26 mouse cellular contexts compared by ENCODE assay signal in genomic region chr4:150980153-150980552, GRCm38 (mm10). TPM values are rescaled to one million over a fixed set of nuclear protein-coding genes. Genes with fewer than 3 reads are reported as not detected.
DNase-seq lines count a peak whose midpoint lies in the region; ATAC-seq and TF ChIP-seq lines count a peak whose summit lies in the region.
"Had no signal": no experiment of that assay in that cellular context is flagged by ENCODE, and none has a peak within 500 bp of the region (broad histone marks: within the 10 kb centered on the region; RNA-seq: fewer than 3 reads in every experiment).

No protein-coding gene starts in this region.

- no peaks in the 10 kb centered on the region for H3K36me3 ChIP-seq in CH12.LX (replicated peaks in 1 of 2; ENCODE audit: control insufficient read depth in 1 of 2, insufficient read depth in 1 of 2, low read length in 1 of 2)
- H3K36me3 ChIP-seq: G1E had no signal

- H3K9ac ChIP-seq in CH12.LX (ENCODE audit: insufficient read depth, low read depth) = peak overlapping the region; percentile 33; the same call in 1 of the 2 replicates

- DNase-seq in A20 (ENCODE audit: low read depth, low spot score) (peak; percentile 39), CH12.LX (ENCODE audit: extremely low read depth) (peak; percentile 35)
- no peak for DNase-seq in kidney, adult 9 months
- DNase-seq: adrenal gland, adult 2 months; adrenal gland, adult 8-10 months; adrenal gland, postnatal 10 days; adrenal gland, postnatal 14 days; adrenal gland, postnatal 25 days; adrenal gland, postnatal 36 days; B cell, adult 2 months; cerebellum, adult 11 months; cerebellum, adult 11-12 months; cerebellum, adult 18-20 months; cerebellum, adult 2 months; cerebellum, adult 8-10 months had no signal

- H3K4me2 ChIP-seq in CH12.LX (ENCODE audit: insufficient read depth, low read depth, poor library complexity, severe bottlenecking) = peak overlapping the region; percentile 80

- peaks cover 8 to 19% of the 10 kb centered on the region in 2 experiments for H3K4me1 ChIP-seq in CH12.LX (ENCODE audit: control insufficient read depth in 1 of 2, insufficient read depth in 2 of 2)

- TF ChIP-seq CTCF in CH12.LX (conservative IDR thresholded peaks at IDR 0.05 in 1 of 2, IDR thresholded peaks at IDR 0.05 in 1 of 2; ENCODE audit: low read depth in 2 of 2, low read length in 2 of 2) = no peak

- peak overlapping the region; percentile 81 for H3K27ac ChIP-seq in CH12.LX (ENCODE audit: insufficient read depth, low read depth)

- in situ Hi-C loops in CH12.LX (cut with MboI; ENCODE audit: low pct_ligation_motif_present, low pct_unique_long_range_greater_than_20kb, low sequenced_read_pairs) = no loop called here

- no peaks in the 10 kb centered on the region for H3K9me3 ChIP-seq in CH12.LX (replicated peaks; ENCODE audit: low read length)
- H3K9me3 ChIP-seq: G1E had no signal

- H3K27me3 ChIP-seq in CH12.LX (replicated peaks) = no peaks in the 10 kb centered on the region
- H3K27me3 ChIP-seq: Patski had no signal

- peak; percentile 84 for TF ChIP-seq EP300 in CH12.LX (IDR thresholded peaks at IDR 0.05; ENCODE audit: low read length)

- TF ChIP-seq RAD21 in CH12.LX (IDR thresholded peaks at IDR 0.05; ENCODE audit: low read depth, low read length) = no peak

- dilution Hi-C loops in CH12.LX (cut with MboI; ENCODE audit: extremely low pct_ligation_motif_present, extremely low pct_unique_long_range_greater_than_20kb, low sequenced_read_pairs) = no loop called here

- no peak overlapping the region for H3K4me3 ChIP-seq in CH12.LX (replicated peaks in 1 of 3; ENCODE audit: low read depth in 2 of 3, low read length in 2 of 3, poor library complexity in 1 of 3)

- no peak for TF ChIP-seq POLR2A in CH12.LX (IDR thresholded peaks at IDR 0.05; ENCODE audit: low read depth, low read length)

- no peak for ATAC-seq in megakaryocyte progenitor cell, adult 5-6 weeks (replicated peaks; ENCODE audit: poor library complexity)
- ATAC-seq: activated CD4-positive, CD25-positive, alpha-beta regulatory T cell, adult 4 months; CD4-positive, CD25-positive, alpha-beta regulatory T cell, adult 4 months; Patski had no signal

- H3K79me2 ChIP-seq in CH12.LX (replicated peaks; ENCODE audit: control insufficient read depth, extremely low read depth, insufficient read depth, poor library complexity, severe bottlenecking) = no peaks in the 10 kb centered on the region

TF ChIP-seq in CH12.LX, 34 proteins besides CTCF, POLR2A, EP300 and RAD21:
- TF ChIP-seq PAX5 (IDR thresholded peaks at IDR 0.05; ENCODE audit: low read length) (no peak), TCF12 (IDR thresholded peaks at IDR 0.05; ENCODE audit: low read depth, low read length) (0 out of 2 replicates have a peak, but pooled peaks have one; percentile 47), MEF2A (IDR thresholded peaks at IDR 0.05; ENCODE audit: borderline replicate concordance, low read depth, low read length) (0 out of 2 replicates have a peak, but pooled peaks have one; percentile 37), IRF4 (IDR thresholded peaks at IDR 0.05; ENCODE audit: low read depth, low read length) (peak; percentile 83)

RNA-seq across cellular contexts. Expression of gene Uts2, which starts 16.7 kb away (rescaled TPM):
- not detected in 2 replicates for total RNA-seq in CH12.LX (2012; rRNA removed)
- total RNA-seq in CH12.LX (2014; rRNA removed) = not detected in 2 replicates
- polyA plus RNA-seq in CH12.LX (2012; ENCODE audit: insufficient read length, low read depth) = not detected in 2 replicates
- not detected in 2 replicates for total RNA-seq in megakaryocyte progenitor cell, adult 5-6 weeks (2015)
- not detected in 2 replicates for total RNA-seq in megakaryocyte progenitor cell, adult 5-6 weeks (2017)
- total RNA-seq: adrenal gland, adult 18-20 months; adrenal gland, adult 2 months; adrenal gland, adult 8-10 months; adrenal gland, postnatal 10 days; adrenal gland, postnatal 14 days; adrenal gland, postnatal 25 days; adrenal gland, postnatal 36 days; adrenal gland, postnatal 4 days; ES-E14; G1E; MEL had no signal
- polyA plus RNA-seq: activated CD4-positive, CD25-positive, alpha-beta regulatory T cell, adult 4 months; adrenal gland, adult 2 months; brain, embryonic 14.5 days; C2C12; CD4-positive, CD25-positive, alpha-beta regulatory T cell, adult 4 months; G1E; Patski had no signal
